Mouse (Mus musculus) G1E-ER4 (cell line): ENCODE results near the gene Slc10a6. TPM values are rescaled to one million over a fixed set of nuclear protein-coding genes. Genes with fewer than 3 reads are reported as not detected.

Source experiments
- GATA1 ChIP-seq: IDR thresholded peaks from one replicate; pipeline ENCODE4 v1.8.0; 2012; ENCODE audit warnings: low read length, inconsistent platforms
- polyA plus RNA-seq: library from polyadenylated mRNA; stranded (reverse); fragments of >175 nt; gene quantifications from 2 replicates; pipeline ENCODE4 v1.2.3, GENCODE M21; 2012

The Slc10a6 gene
- polyA plus RNA-seq, 1 experiment, result not detected

- no peak for TF ChIP-seq GATA1
These were observed 33.6 kb downstream of the Slc10a6 start for GRCm38 (mm10) chr5:103595394-103596226.

- TF ChIP-seq GATA1, result no peak
These were observed 35.6 kb downstream of the Slc10a6 start for GRCm38 (mm10) chr5:103593575-103593974.

DNA sequence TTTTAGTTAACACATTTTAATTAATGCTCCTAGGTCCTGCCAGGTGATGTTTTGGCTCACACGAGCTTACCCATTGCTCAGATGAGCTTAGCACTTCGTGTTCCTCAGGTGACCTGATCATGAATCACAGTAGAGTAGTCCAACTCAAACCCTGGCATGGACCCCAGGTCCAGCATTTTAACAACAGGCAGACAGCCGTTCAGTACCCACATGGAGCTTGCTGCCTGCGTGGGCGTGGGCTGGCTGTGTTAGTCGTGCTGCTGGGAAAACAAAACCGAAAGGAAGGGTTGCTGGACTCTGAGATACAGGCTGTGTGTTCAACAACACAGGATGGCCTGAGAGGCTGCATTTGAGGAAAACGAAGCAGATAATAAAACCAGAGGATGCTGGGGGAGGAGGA, 36.5 kb downstream of the Slc10a6 start:
- TF ChIP-seq GATA1, result no peak

- TF ChIP-seq GATA1, result no peak
These were observed 37.4 kb downstream of the Slc10a6 start for GRCm38 (mm10) chr5:103591846-103592245.

DNA sequence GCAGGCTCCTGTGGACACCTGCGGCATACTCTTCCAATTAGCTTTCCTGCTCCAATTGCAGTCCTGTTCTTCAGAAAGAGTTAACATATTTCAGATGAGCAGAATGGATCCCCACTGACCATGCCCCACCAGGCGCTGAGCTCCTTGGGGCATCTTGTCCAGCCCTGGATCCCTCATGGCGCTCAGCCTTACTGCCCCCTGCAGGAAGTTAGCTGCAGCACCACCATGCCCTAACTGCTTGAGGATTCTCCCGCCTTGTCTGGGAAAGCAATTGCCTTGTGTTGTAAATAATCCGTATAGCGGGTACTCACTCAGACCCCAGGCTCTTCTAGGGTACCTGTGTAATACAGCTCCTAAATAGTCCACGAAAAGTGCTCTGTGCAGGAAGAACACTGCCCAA, 42.0 kb downstream of the Slc10a6 start:
- TF ChIP-seq GATA1, result no peak

- TF ChIP-seq GATA1, result no peak
These were observed 49.4 kb downstream of the Slc10a6 start for GRCm38 (mm10) chr5:103579680-103580420.

GRCm38 (mm10) chr5:103569446-103569845, 59.8 kb downstream of the Slc10a6 start:
- no peak for TF ChIP-seq GATA1

GRCm38 (mm10) chr5:103568034-103568433, 61.2 kb downstream of the Slc10a6 start:
- TF ChIP-seq GATA1, result no peak

- no peak for TF ChIP-seq GATA1
These were observed 68.7 kb downstream of the Slc10a6 start for GRCm38 (mm10) chr5:103560546-103560945.

Other genes with a start within 250 kb of the Slc10a6 start
- not detected in 2 replicates for gene Ptpn13, start 204.2 kb downstream of the Slc10a6 start, polyA plus RNA-seq
- gene 1700016H13Rik, start 26.6 kb upstream of the Slc10a6 start, polyA plus RNA-seq, result not detected in 2 replicates
- gene Aff1, start 63.0 kb upstream of the Slc10a6 start, polyA plus RNA-seq, result 55.1 and 57.8 TPM in 2 replicates